12 mouse cellular contexts compared by ENCODE assay signal in the genomic region with DNA sequence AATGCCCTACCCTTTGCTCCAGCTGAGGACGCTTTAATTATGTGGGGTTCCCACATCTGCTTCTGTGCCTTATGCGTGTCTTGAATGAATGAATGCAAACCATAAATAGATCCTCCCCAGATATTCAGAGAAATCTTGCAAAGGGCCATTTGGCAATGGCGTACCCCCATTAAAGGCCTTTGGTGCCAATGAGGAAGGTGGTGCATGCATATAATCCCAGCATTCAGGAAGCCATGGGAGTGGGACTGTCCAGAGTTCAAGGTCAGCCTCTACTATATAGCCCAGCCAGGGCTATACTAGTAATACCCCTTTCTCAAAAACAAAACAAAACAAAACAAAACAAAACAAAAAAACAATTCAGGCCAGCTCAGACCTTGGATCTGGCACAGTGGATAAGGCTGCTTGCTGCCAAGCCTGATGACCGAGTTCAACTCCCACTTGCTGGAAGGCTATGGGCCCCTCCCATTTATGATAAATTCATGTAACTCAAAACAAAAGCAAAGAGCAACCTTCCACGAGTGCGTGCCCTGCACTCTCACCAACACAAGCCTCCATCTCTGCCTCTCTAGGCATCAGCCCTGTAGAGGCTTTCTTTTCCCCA. TPM values are rescaled to one million over a fixed set of nuclear protein-coding genes. Genes with fewer than 3 reads are reported as not detected.
DNase-seq lines count a peak whose midpoint lies in the region; ATAC-seq and TF ChIP-seq lines count a peak whose summit lies in the region.
"Had no signal": no experiment of that assay in that cellular context is flagged by ENCODE, and none has a peak within 500 bp of the region (broad histone marks: within the 10 kb centered on the region; RNA-seq: fewer than 3 reads in every experiment).

No protein-coding gene starts in this region.

- no peaks in the 10 kb centered on the region for H3K9me3 ChIP-seq in heart, embryonic 16.5 days (replicated peaks; ENCODE audit: control insufficient read depth, low read length)
- no peaks in the 10 kb centered on the region for H3K9me3 ChIP-seq in lung, embryonic 16.5 days (ENCODE audit: control insufficient read depth, low read length)
- H3K9me3 ChIP-seq: G1E had no signal

- H3ac ChIP-seq in myocyte (ENCODE audit: control insufficient read depth, insufficient read length): no peak overlapping the region

- no peak for TF ChIP-seq POLR2A in myocyte (IDR thresholded peaks at IDR 0.05; ENCODE audit: insufficient read length, low read depth)

- H3K27ac ChIP-seq in heart, embryonic 16.5 days (ENCODE audit: low read length): peak overlapping the region; percentile 57
- peak overlapping the region; percentile 52 for H3K27ac ChIP-seq in lung, embryonic 16.5 days (ENCODE audit: low read length)

- no peak for ATAC-seq in heart, embryonic 16.5 days (replicated peaks; ENCODE audit: extremely low read depth, insufficient read depth, low FRiP score)
- ATAC-seq in lung, embryonic 16.5 days (ENCODE audit: low read depth): no peak

- WGBS in heart, embryonic 16.5 days: 78% methylated on average over 6 of the region's 6 CpGs
- WGBS in lung, embryonic 16.5 days: 71% methylated on average over 6 of the region's 6 CpGs

- peaks cover 33% of the 10 kb centered on the region for H3K4me1 ChIP-seq in heart, embryonic 16.5 days (ENCODE audit: control insufficient read depth, insufficient read depth, low read length)
- H3K4me1 ChIP-seq in lung, embryonic 16.5 days (replicated peaks; ENCODE audit: control insufficient read depth, insufficient read depth, low read length): peaks cover 39% of the 10 kb centered on the region

- no peaks in the 10 kb centered on the region for H3K27me3 ChIP-seq in heart, embryonic 16.5 days (ENCODE audit: control insufficient read depth, insufficient read depth, low read length)
- H3K27me3 ChIP-seq in lung, embryonic 16.5 days (ENCODE audit: control insufficient read depth, insufficient read depth, low read depth, low read length): no peaks in the 10 kb centered on the region
- no peaks in the 10 kb centered on the region for H3K27me3 ChIP-seq in myocyte (ENCODE audit: control insufficient read depth, insufficient read depth, insufficient read length)

- no peak for DNase-seq in heart, postnatal 25 days (ENCODE audit: low spot score)
- no peak for DNase-seq in lung, postnatal 25 days (ENCODE audit: low spot score)
- peak; percentile 92 for DNase-seq in adipocyte (ENCODE audit: low spot score)
- no peak for DNase-seq in spleen, adult 12 weeks (ENCODE audit: low spot score)
- DNase-seq: cerebellum, adult 11 months; gastrocnemius, postnatal 25 days had no signal

- no peak overlapping the region for H3K9ac ChIP-seq in heart, embryonic 16.5 days (ENCODE audit: low read length)
- H3K9ac ChIP-seq in lung, embryonic 16.5 days (ENCODE audit: low read length): no peak overlapping the region
- H3K9ac ChIP-seq: liver, postnatal 0 days had no signal

- H3K79me2 ChIP-seq in myocyte (ENCODE audit: control insufficient read depth, insufficient read depth): no peaks in the 10 kb centered on the region

- intact Hi-C loops in heart, postnatal 25 days (cut with DNase I): loop anchor here (5.0 kb wide), 1 partner anchor 62 kb away; no protein-coding TSS in a partner anchor

- no peak overlapping the region for H3K4me2 ChIP-seq in heart, embryonic 16.5 days (ENCODE audit: low read depth, low read length)
- no peak overlapping the region for H3K4me2 ChIP-seq in lung, embryonic 16.5 days (ENCODE audit: low read depth, low read length)
- H3K4me2 ChIP-seq in myocyte (ENCODE audit: low read depth): peak overlapping the region; percentile 68

- H3K36me3 ChIP-seq in heart, embryonic 16.5 days (ENCODE audit: control insufficient read depth, insufficient read depth): no peaks in the 10 kb centered on the region
- no peaks in the 10 kb centered on the region for H3K36me3 ChIP-seq in lung, embryonic 16.5 days (ENCODE audit: control insufficient read depth, insufficient read depth, low read length)
- H3K36me3 ChIP-seq in myocyte (ENCODE audit: control insufficient read depth, insufficient read depth): no peaks in the 10 kb centered on the region
- H3K36me3 ChIP-seq: G1E had no signal

- no peak overlapping the region for H3K4me3 ChIP-seq in heart, embryonic 16.5 days (ENCODE audit: low read length)
- no peak overlapping the region for H3K4me3 ChIP-seq in lung, embryonic 16.5 days (ENCODE audit: low read length)
- no peak overlapping the region for H3K4me3 ChIP-seq in myocyte
- H3K4me3 ChIP-seq: layer of hippocampus, adult 2 months had no signal

TF ChIP-seq in myocyte, 11 proteins besides CTCF, POLR2A, EP300 and RAD21:
- TF ChIP-seq REST (IDR thresholded peaks at IDR 0.05; ENCODE audit: insufficient read depth, insufficient read length) (no peak), MAX (IDR thresholded peaks at IDR 0.05; ENCODE audit: low read depth) (no peak), E2F4 (IDR thresholded peaks at IDR 0.05; ENCODE audit: insufficient read depth) (no peak), MYOD1 (IDR thresholded peaks at IDR 0.05; ENCODE audit: control insufficient read depth in 1 of 3, insufficient read length in 2 of 3, low read depth in 2 of 3) (no peak), TCF12 (IDR thresholded peaks at IDR 0.05; ENCODE audit: insufficient read depth, poor library complexity, severe bottlenecking) (no peak), USF1 (IDR thresholded peaks at IDR 0.05; ENCODE audit: low read depth) (no peak), POLR2AphosphoS2 (IDR thresholded peaks at IDR 0.05; ENCODE audit: insufficient read length, low read depth) (no peak), SRF (IDR thresholded peaks at IDR 0.05; ENCODE audit: control insufficient read depth, insufficient read length, low read depth) (no peak), CEBPB (IDR thresholded peaks at IDR 0.05; ENCODE audit: insufficient read depth, poor library complexity, severe bottlenecking) (no peak), TCF3 (IDR thresholded peaks at IDR 0.05; ENCODE audit: insufficient read length, low read depth) (no peak), MYOG (IDR thresholded peaks at IDR 0.05; ENCODE audit: control insufficient read depth in 1 of 3, insufficient read depth in 1 of 3, insufficient read length in 2 of 3, low read depth in 2 of 3) (no peak)

RNA-seq across cellular contexts. Expression of a gene that starts 11.4 kb away (rescaled TPM):
- polyA plus RNA-seq in heart, embryonic 16.5 days (2015; fragmentation: Nextera tagmentation; extraction: Ambion mirVana): 45.0 and 66.3 TPM in 2 replicates
- total RNA-seq in heart, postnatal 25 days (2021): 100 to 1,000 TPM in 1 of 2 experiments, 10 to 100 TPM in 1; 77.7 to 110 TPM
- polyA plus RNA-seq in lung, embryonic 16.5 days (2015; fragmentation: Nextera tagmentation; extraction: Ambion mirVana): 140 and 144 TPM in 2 replicates
- 62.0 TPM for polyA plus RNA-seq in myocyte (2012; fragmentation: generic; extraction: Trizol)
